Mouse (Mus musculus) adrenal gland, adult 8-10 months (tissue): ENCODE results near the gene Calb2. TPM values are rescaled to one million over a fixed set of nuclear protein-coding genes. Genes with fewer than 3 reads are reported as not detected.

Experiments used
- DNase-seq: peaks from one replicate; pipeline ENCODE4 v3.0.0; 2022
- total RNA-seq, 4 experiments: library from RNA; stranded (reverse); gene quantifications; 2 replicates each; pipeline ENCODE4 v1.2.4; 2022

Calb2 gene
- total RNA-seq, 4 experiments from 2014 or later: 0.52 to 2.2 (median 1.5) TPM; not detected in 1

DNA sequence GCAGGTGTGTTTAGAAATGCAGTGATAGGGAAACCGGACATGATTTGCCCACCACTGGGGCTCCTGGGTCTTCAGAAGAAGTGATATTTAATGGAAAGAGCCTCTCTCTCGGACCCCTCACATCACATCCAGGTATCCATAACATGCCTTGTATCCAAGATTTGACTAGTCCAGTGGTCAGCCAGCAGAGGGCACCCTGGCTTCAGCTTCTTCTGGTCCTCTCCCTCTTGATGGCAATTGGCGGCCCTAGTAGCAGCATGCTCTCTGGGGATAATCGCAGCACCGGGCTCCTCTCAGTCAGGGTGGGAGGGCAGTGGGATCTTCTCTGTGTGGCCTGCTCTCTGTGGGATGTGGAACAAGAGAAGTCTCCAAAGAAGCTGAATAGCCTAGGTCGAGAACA, 48.3 kb downstream of the Calb2 start:
- DNase-seq: no peak

DNA sequence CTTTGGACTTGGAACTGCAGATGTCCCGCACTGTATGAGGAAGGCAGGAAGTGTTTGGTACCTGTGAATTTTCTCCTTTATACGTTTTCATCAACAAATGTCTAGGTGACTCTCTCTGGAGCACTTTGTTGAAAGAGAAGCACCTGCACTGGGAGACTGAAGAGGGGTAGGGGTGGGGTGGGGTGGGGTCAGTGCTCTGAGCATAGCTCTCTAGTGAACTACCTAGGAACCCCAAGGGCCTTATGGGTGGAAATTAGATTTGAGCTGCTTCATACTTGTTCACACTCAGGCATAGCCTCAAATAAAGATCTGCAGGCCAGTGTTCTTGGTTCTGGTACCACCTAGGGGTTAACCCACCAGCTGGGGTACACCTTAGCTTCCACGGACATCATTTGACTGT, 65.4 kb downstream of the Calb2 start, which contains the start of gene Gm17720:
Gene Gm17720 (minus strand): TSS at position 101 of the 400 bp plus-strand sequence.
- no peak for DNase-seq

DNA sequence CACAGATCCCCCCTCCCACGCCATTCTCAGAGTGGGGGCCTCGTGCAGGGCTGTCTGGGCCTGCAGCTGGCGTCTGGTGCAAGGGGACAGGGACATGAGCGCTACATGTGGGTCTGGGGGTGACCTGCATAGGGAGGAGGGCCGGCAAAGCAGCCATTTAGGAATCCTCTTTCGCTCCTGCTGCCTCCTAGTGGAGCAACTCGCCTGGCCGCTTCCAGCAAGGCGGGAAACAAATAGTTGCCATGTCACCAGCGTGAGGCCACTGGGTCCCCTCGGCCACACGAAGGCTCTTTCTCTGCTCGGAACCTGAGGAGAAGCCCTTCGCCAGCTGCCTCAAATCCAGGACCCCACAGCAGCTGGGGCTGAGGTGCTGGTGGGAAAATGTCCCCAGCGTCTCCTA, 66.3 kb downstream of the Calb2 start:
- DNase-seq: no peak

DNA sequence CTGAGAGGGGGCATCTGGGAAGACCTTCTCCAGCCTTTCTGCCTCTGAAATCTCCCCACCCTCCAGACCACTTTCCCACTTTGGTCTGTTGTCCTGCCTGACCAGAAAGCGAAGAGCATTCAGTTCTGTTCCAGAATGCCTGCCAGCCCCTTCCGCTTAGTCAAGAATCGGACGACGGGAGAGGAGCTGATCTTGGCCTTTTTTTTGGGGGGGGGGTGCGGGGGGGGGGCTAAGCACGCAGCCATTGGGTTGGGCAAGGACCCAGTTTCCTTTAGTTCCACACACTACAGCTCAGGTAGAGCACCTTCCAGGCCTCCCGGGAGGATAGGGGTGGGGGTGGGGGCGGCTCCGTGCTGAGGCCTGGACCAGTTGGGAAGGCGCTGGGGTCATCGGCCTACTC, 67.1 kb downstream of the Calb2 start, which contains the start of gene Gm21964:
Gene Gm21964 (plus strand): TSS at position 301 of the 400 bp plus-strand sequence.
- no peak for DNase-seq

DNA sequence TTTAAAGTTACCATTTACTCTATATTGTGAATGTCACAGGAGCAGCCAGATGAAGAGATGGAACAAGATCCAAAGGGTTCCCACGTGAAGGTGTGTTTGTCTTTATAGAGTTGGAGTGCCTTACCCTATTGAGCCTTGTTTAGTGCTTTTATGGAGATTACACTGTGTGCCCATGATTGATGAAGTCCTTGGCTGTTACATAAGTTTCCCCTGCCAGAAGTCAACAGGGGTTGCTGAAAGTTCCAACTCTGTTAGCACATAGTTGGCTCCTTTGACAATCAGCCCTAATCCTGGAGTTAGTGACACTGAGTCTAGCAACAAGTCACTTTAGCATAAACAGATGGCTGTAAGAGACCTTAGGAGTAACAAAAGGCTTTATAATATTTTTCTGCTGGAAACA, 76.1 kb downstream of the Calb2 start:
- DNase-seq: no peak

Other genes with a start within 250 kb of the Calb2 start
- under 1 TPM in 2 of 4 experiments, not detected in 2; 0.16 to 0.43 TPM for gene Marveld3, start 206.0 kb downstream of the Calb2 start, total RNA-seq
- under 1 TPM; 0.10 to 0.58 (median 0.25) TPM for gene Tat, start 177.8 kb downstream of the Calb2 start, total RNA-seq
- gene Chst4, start 128.5 kb downstream of the Calb2 start, total RNA-seq: 1 to 10 TPM in 2 of 4 experiments, under 1 TPM in 2; 0.89 to 1.9 (median 1.4) TPM
- 10 to 100 TPM in 3 of 4 experiments, 1 to 10 TPM in 1; 9.9 to 16.1 (median 12.8) TPM for gene Zfp612, start 88.5 kb downstream of the Calb2 start, total RNA-seq
- gene Gm21964, start 67.0 kb downstream of the Calb2 start, total RNA-seq: not detected
- gene Gm17720, start 65.5 kb downstream of the Calb2 start, total RNA-seq: not detected
- 10 to 100 TPM in 1 of 4 experiments, 1 to 10 TPM in 3; 6.6 to 11.1 (median 8.0) TPM for gene Cmtr2, start 47.5 kb upstream of the Calb2 start, total RNA-seq
- under 1 TPM; 0.16 to 0.70 (median 0.31) TPM for gene Hydin, start 98.8 kb upstream of the Calb2 start, total RNA-seq